10 mouse cellular contexts compared by ENCODE assay signal in genomic region chr4:41665009-41665675, GRCm38 (mm10). TPM values are rescaled to one million over a fixed set of nuclear protein-coding genes. Genes with fewer than 3 reads are reported as not detected.
DNase-seq lines count a peak whose midpoint lies in the region; ATAC-seq and TF ChIP-seq lines count a peak whose summit lies in the region.
"Had no signal": no experiment of that assay in that cellular context is flagged by ENCODE, and none has a peak within 500 bp of the region (broad histone marks: within the 10 kb centered on the region; RNA-seq: fewer than 3 reads in every experiment).

No protein-coding gene starts in this region.

- no peak for DNase-seq in lung, postnatal 4 days
- DNase-seq in hindbrain, postnatal 0 days (ENCODE audit: low spot score): no peak
- DNase-seq in cerebellum, adult 18-20 months: no peak
- no peak for DNase-seq in thymus, adult 18-20 months
- DNase-seq in cerebellum, postnatal 25 days: no peak

- no peaks in the 10 kb centered on the region for H3K9me3 ChIP-seq in lung, embryonic 15.5 days
- no peaks in the 10 kb centered on the region for H3K9me3 ChIP-seq in embryonic facial prominence, embryonic 12.5 days
- no peaks in the 10 kb centered on the region for H3K9me3 ChIP-seq in hindbrain, postnatal 0 days (ENCODE audit: low read length)
- H3K9me3 ChIP-seq in neural tube, embryonic 12.5 days: no peaks in the 10 kb centered on the region
- H3K9me3 ChIP-seq: embryonic facial prominence, embryonic 15.5 days had no signal

- ATAC-seq in lung, embryonic 15.5 days (ENCODE audit: borderline replicate concordance, extremely low read depth, low FRiP score, low TSS enrichment): 0 out of 2 replicates have a peak, but pooled peaks have one; percentile 7
- 0 out of 2 replicates have a peak, but pooled peaks have one; percentile 22 for ATAC-seq in embryonic facial prominence, embryonic 12.5 days (ENCODE audit: insufficient number of reproducible peaks, insufficient read depth, low FRiP score, low TSS enrichment)
- 0 out of 2 replicates have a peak, but pooled peaks have one; percentile 13 for ATAC-seq in hindbrain, postnatal 0 days
- no peak for ATAC-seq in neural tube, embryonic 12.5 days (ENCODE audit: low FRiP score, low read depth)

- no peaks in the 10 kb centered on the region for H3K36me3 ChIP-seq in lung, embryonic 15.5 days
- 0 out of 2 replicates have a peak, but pooled peaks cover 3% of the 10 kb centered on the region for H3K36me3 ChIP-seq in embryonic facial prominence, embryonic 12.5 days
- H3K36me3 ChIP-seq in hindbrain, postnatal 0 days (ENCODE audit: insufficient read depth, low read length): peaks cover 4% of the 10 kb centered on the region; the same call in 1 of the 2 replicates
- H3K36me3 ChIP-seq in neural tube, embryonic 12.5 days: peaks cover 38% of the 10 kb centered on the region
- H3K36me3 ChIP-seq: embryonic facial prominence, embryonic 15.5 days had no signal

- H3K4me1 ChIP-seq in lung, embryonic 15.5 days: peaks cover 19% of the 10 kb centered on the region
- H3K4me1 ChIP-seq in embryonic facial prominence, embryonic 12.5 days: peaks cover 58% of the 10 kb centered on the region
- peaks cover 6% of the 10 kb centered on the region; the same call in 1 of the 2 replicates for H3K4me1 ChIP-seq in hindbrain, postnatal 0 days (ENCODE audit: insufficient read depth, low read length)
- peaks cover 57% of the 10 kb centered on the region for H3K4me1 ChIP-seq in neural tube, embryonic 12.5 days

- WGBS in lung, embryonic 15.5 days: 11% methylated on average over 5 of the region's 8 CpGs
- WGBS in embryonic facial prominence, embryonic 12.5 days: 2% methylated on average over 7 of the region's 8 CpGs
- 11% methylated on average over 5 of the region's 8 CpGs for whole genome bisulfite sequencing in hindbrain, postnatal 0 days
- 7% methylated on average over 6 of the region's 8 CpGs for WGBS in neural tube, embryonic 12.5 days

- H3K9ac ChIP-seq in lung, embryonic 15.5 days: no peak overlapping the region
- H3K9ac ChIP-seq in embryonic facial prominence, embryonic 12.5 days: peak overlapping the region; percentile 19; the same call in 1 of the 2 replicates
- no peak overlapping the region for H3K9ac ChIP-seq in hindbrain, postnatal 0 days (replicated peaks; ENCODE audit: low read length)
- H3K9ac ChIP-seq in neural tube, embryonic 12.5 days: 0 out of 2 replicates have a peak overlapping the region, but pooled peaks have one; percentile 17
- H3K9ac ChIP-seq: embryonic facial prominence, embryonic 15.5 days had no signal

- no peak overlapping the region for H3K27ac ChIP-seq in lung, embryonic 15.5 days
- peak overlapping the region; percentile 80 for H3K27ac ChIP-seq in embryonic facial prominence, embryonic 12.5 days
- H3K27ac ChIP-seq in hindbrain, postnatal 0 days: no peak overlapping the region
- no peak overlapping the region for H3K27ac ChIP-seq in neural tube, embryonic 12.5 days
- H3K27ac ChIP-seq: embryonic facial prominence, embryonic 15.5 days had no signal

- H3K27me3 ChIP-seq in lung, embryonic 15.5 days: no peaks in the 10 kb centered on the region
- H3K27me3 ChIP-seq in embryonic facial prominence, embryonic 12.5 days: peaks cover 3% of the 10 kb centered on the region; the same call in 1 of the 2 replicates
- no peaks in the 10 kb centered on the region for H3K27me3 ChIP-seq in hindbrain, postnatal 0 days (ENCODE audit: insufficient read depth, low read length)
- H3K27me3 ChIP-seq in neural tube, embryonic 12.5 days (replicated peaks): no peaks in the 10 kb centered on the region
- H3K27me3 ChIP-seq: embryonic facial prominence, embryonic 15.5 days had no signal

- H3K4me2 ChIP-seq in lung, embryonic 15.5 days: no peak overlapping the region
- H3K4me2 ChIP-seq in embryonic facial prominence, embryonic 12.5 days (replicated peaks): peak overlapping the region; percentile 12
- H3K4me2 ChIP-seq in hindbrain, postnatal 0 days (ENCODE audit: low read depth, low read length): no peak overlapping the region
- H3K4me2 ChIP-seq in neural tube, embryonic 12.5 days (replicated peaks): peak overlapping the region; percentile 18; the same call in 1 of the 2 replicates
- H3K4me2 ChIP-seq: embryonic facial prominence, embryonic 15.5 days had no signal

- no peak overlapping the region for H3K4me3 ChIP-seq in lung, embryonic 15.5 days
- H3K4me3 ChIP-seq in embryonic facial prominence, embryonic 12.5 days: no peak overlapping the region
- H3K4me3 ChIP-seq in hindbrain, postnatal 0 days (ENCODE audit: low read length): no peak overlapping the region
- no peak overlapping the region for H3K4me3 ChIP-seq in neural tube, embryonic 12.5 days
- H3K4me3 ChIP-seq: embryonic facial prominence, embryonic 15.5 days; myocyte had no signal

- TF ChIP-seq CTCF in hindbrain, postnatal 0 days (IDR thresholded peaks at IDR 0.05; ENCODE audit: low read depth): no peak

RNA-seq across cellular contexts. Expression of gene Enho, which starts 25.0 kb away (rescaled TPM):
- 8.1 and 9.7 TPM in 2 replicates for polyA plus RNA-seq in lung, embryonic 15.5 days (2015; fragmentation: Nextera tagmentation; extraction: Ambion mirVana)
- polyA plus RNA-seq in embryonic facial prominence, embryonic 12.5 days (2016; fragmentation: Nextera tagmentation; extraction: Ambion mirVana): 29.0 and 33.7 TPM in 2 replicates
- 179 and 205 TPM in 2 replicates for total RNA-seq in hindbrain, postnatal 0 days (2014; rRNA removed)
- 139 and 141 TPM in 2 replicates for polyA plus RNA-seq in hindbrain, postnatal 0 days (2015; fragmentation: Nextera tagmentation; extraction: Ambion mirVana)
- polyA plus RNA-seq in neural tube, embryonic 12.5 days (2016; fragmentation: Nextera tagmentation; extraction: Ambion mirVana): 73.6 and 74.1 TPM in 2 replicates

RNA-seq across cellular contexts. Expression of gene Cntfr, which starts 31.7 kb away (rescaled TPM):
- polyA plus RNA-seq in lung, embryonic 15.5 days (2015; fragmentation: Nextera tagmentation; extraction: Ambion mirVana): 7.8 TPM in 2 replicates
- 13.6 and 14.9 TPM in 2 replicates for polyA plus RNA-seq in embryonic facial prominence, embryonic 12.5 days (2016; fragmentation: Nextera tagmentation; extraction: Ambion mirVana)
- 59.3 and 61.9 TPM in 2 replicates for total RNA-seq in hindbrain, postnatal 0 days (2014; rRNA removed)
- 18.5 and 22.1 TPM in 2 replicates for polyA plus RNA-seq in hindbrain, postnatal 0 days (2015; fragmentation: Nextera tagmentation; extraction: Ambion mirVana)
- 32.8 and 36.4 TPM in 2 replicates for polyA plus RNA-seq in neural tube, embryonic 12.5 days (2016; fragmentation: Nextera tagmentation; extraction: Ambion mirVana)

RNA-seq across cellular contexts. Expression of gene Il11ra1, which starts 34.6 kb away (rescaled TPM):
- polyA plus RNA-seq in lung, embryonic 15.5 days (2015; fragmentation: Nextera tagmentation; extraction: Ambion mirVana): 131 and 136 TPM in 2 replicates
- polyA plus RNA-seq in embryonic facial prominence, embryonic 12.5 days (2016; fragmentation: Nextera tagmentation; extraction: Ambion mirVana): 337 and 358 TPM in 2 replicates
- total RNA-seq in hindbrain, postnatal 0 days (2014; rRNA removed): 24.4 and 41.9 TPM in 2 replicates
- 47.4 and 49.8 TPM in 2 replicates for polyA plus RNA-seq in hindbrain, postnatal 0 days (2015; fragmentation: Nextera tagmentation; extraction: Ambion mirVana)
- polyA plus RNA-seq in neural tube, embryonic 12.5 days (2016; fragmentation: Nextera tagmentation; extraction: Ambion mirVana): 73.3 and 79.5 TPM in 2 replicates

RNA-seq across cellular contexts. Expression of gene Rpp25l, which starts 48.2 kb away (rescaled TPM):
- 80.4 and 89.8 TPM in 2 replicates for polyA plus RNA-seq in lung, embryonic 15.5 days (2015; fragmentation: Nextera tagmentation; extraction: Ambion mirVana)
- 84.9 and 87.8 TPM in 2 replicates for polyA plus RNA-seq in embryonic facial prominence, embryonic 12.5 days (2016; fragmentation: Nextera tagmentation; extraction: Ambion mirVana)
- 35.0 and 42.2 TPM in 2 replicates for total RNA-seq in hindbrain, postnatal 0 days (2014; rRNA removed)
- polyA plus RNA-seq in hindbrain, postnatal 0 days (2015; fragmentation: Nextera tagmentation; extraction: Ambion mirVana): 47.3 and 48.3 TPM in 2 replicates
- 65.9 and 66.9 TPM in 2 replicates for polyA plus RNA-seq in neural tube, embryonic 12.5 days (2016; fragmentation: Nextera tagmentation; extraction: Ambion mirVana)

RNA-seq across cellular contexts. Expression of gene Dctn3, which starts 57.8 kb away (rescaled TPM):
- 133 and 136 TPM in 2 replicates for polyA plus RNA-seq in lung, embryonic 15.5 days (2015; fragmentation: Nextera tagmentation; extraction: Ambion mirVana)
- 117 and 122 TPM in 2 replicates for polyA plus RNA-seq in embryonic facial prominence, embryonic 12.5 days (2016; fragmentation: Nextera tagmentation; extraction: Ambion mirVana)
- 145 and 147 TPM in 2 replicates for total RNA-seq in hindbrain, postnatal 0 days (2014; rRNA removed)
- 306 and 316 TPM in 2 replicates for polyA plus RNA-seq in hindbrain, postnatal 0 days (2015; fragmentation: Nextera tagmentation; extraction: Ambion mirVana)
- 225 and 233 TPM in 2 replicates for polyA plus RNA-seq in neural tube, embryonic 12.5 days (2016; fragmentation: Nextera tagmentation; extraction: Ambion mirVana)

Comparison
In these comparisons a context has a peak if more than half of its experiments do, and no peak if none do; other contexts are left out.
1. H3K4me2 ChIP-seq: peak in embryonic facial prominence, embryonic 12.5 days (single experiment) and neural tube, embryonic 12.5 days (single experiment); none in lung, embryonic 15.5 days (single experiment) and hindbrain, postnatal 0 days (single experiment).
2. H3K9ac ChIP-seq: peak in embryonic facial prominence, embryonic 12.5 days (single experiment) and neural tube, embryonic 12.5 days (single experiment); none in lung, embryonic 15.5 days (single experiment) and hindbrain, postnatal 0 days (single experiment).